Mouse (Mus musculus): ENCODE results near the gene Alx3.

GRCm38 (mm10) chr3:107565331-107565730 lies 29.5 kb upstream of the Alx3 start:
- no peak for TF ChIP-seq CTCF (IDR thresholded peaks at IDR 0.05; ENCODE audit: extremely low read depth, insufficient read depth, low read length)
- no peak for TF ChIP-seq POLR2A (IDR thresholded peaks at IDR 0.05; ENCODE audit: extremely low read depth, insufficient read depth, low read length)
